Mouse (Mus musculus) lung, embryonic 15.5 days (tissue): ENCODE results near the gene Igfbp3. TPM values are rescaled to one million over a fixed set of nuclear protein-coding genes. Genes with fewer than 3 reads are reported as not detected.
"Not testable (repeated sequence)": the region's sequence is repeated elsewhere in the genome, so short reads cannot be mapped to it uniquely, and the experiment has no call there.

Experiments
- ATAC-seq: fragments of 200-750 bp; cut with Nextera tagmentation; 2 replicates; pipeline ENCODE4 v1.8.0; 2017; ENCODE audit warnings: moderate number of reproducible peaks, borderline replicate concordance; ENCODE audit not compliant: low FRiP score, low TSS enrichment; ENCODE audit errors: extremely low read depth
- H3K27ac ChIP-seq: fragments of 300-500 bp; sonication (generic); 2 replicates; pipeline ENCODE4 v1.5.1; 2015; ENCODE audit warnings: moderate library complexity, mild to moderate bottlenecking, inconsistent platforms
- H3K27me3 ChIP-seq: fragments of 300-500 bp; sonication (generic); 2 replicates; pipeline ENCODE4 v1.6.1; 2015; ENCODE audit warnings: inconsistent platforms
- H3K36me3 ChIP-seq: fragments of 300-500 bp; sonication (generic); 2 replicates; pipeline ENCODE4 v1.6.1; 2015; ENCODE audit warnings: inconsistent platforms
- H3K4me1 ChIP-seq: fragments of 300-500 bp; sonication (generic); 2 replicates; pipeline ENCODE4 v1.6.1; 2015; ENCODE audit warnings: inconsistent platforms
- H3K4me2 ChIP-seq: fragments of 300-500 bp; sonication (generic); 2 replicates; pipeline ENCODE4 v1.6.1; 2015; ENCODE audit warnings: inconsistent platforms, mild to moderate bottlenecking, moderate library complexity
- H3K4me3 ChIP-seq: fragments of 300-500 bp; sonication (generic); 2 replicates; pipeline ENCODE4 v1.5.1; 2015; ENCODE audit warnings: mild to moderate bottlenecking, inconsistent platforms
- H3K9ac ChIP-seq: fragments of 300-500 bp; sonication (generic); 2 replicates; pipeline ENCODE4 v1.6.1; 2015; ENCODE audit warnings: inconsistent platforms
- H3K9me3 ChIP-seq: fragments of 300-500 bp; sonication (generic); 2 replicates; pipeline ENCODE4 v1.6.1; 2016; ENCODE audit warnings: inconsistent platforms
- WGBS: fragments of 180-500 bp; shearing (Covaris S2); methylation state at CpG from one replicate; pipeline ENCODE4 v1.1.7; 2015; 5-methylcytosine and 5-hydroxymethylcytosine counted together
- polyA plus RNA-seq: library from polyadenylated mRNA; unstranded; fragments of >200 nt; fragmentation: Nextera tagmentation; extraction: Ambion mirVana; gene quantifications from 2 replicates; pipeline ENCODE4 v1.2.1, GENCODE M21; 2015

The Igfbp3 gene
- polyA plus RNA-seq, 1 experiment from 2014 or later = 15.9 TPM

- Histone ChIP-seq H3K4me1 (peaks cover 7% of the 10 kb centered on the region; the same call in 1 of the 2 replicates), H3K4me2 (no peak overlapping the region), H3K4me3 (no peak overlapping the region), H3K27ac (no peak overlapping the region), H3K27me3 (no peaks in the 10 kb centered on the region), H3K9ac (no peak overlapping the region), H3K9me3 (no peaks in the 10 kb centered on the region), H3K36me3 (no peaks in the 10 kb centered on the region)
- ATAC-seq = no peak
- WGBS = 44% methylated on average over 4 of the region's 4 CpGs
Observed at GRCm38 (mm10) chr11:7230000-7230399, 16.3 kb upstream of the Igfbp3 start.

GRCm38 (mm10) chr11:7228107-7228506 lies 14.4 kb upstream of the Igfbp3 start:
- ATAC-seq = no peak
- Histone ChIP-seq H3K9me3 (no peaks in the 10 kb centered on the region), H3K9ac (no peak overlapping the region), H3K4me3 (no peak overlapping the region), H3K4me2 (no peak overlapping the region), H3K27me3 (no peaks in the 10 kb centered on the region), H3K36me3 (no peaks in the 10 kb centered on the region), H3K4me1 (peaks cover 7% of the 10 kb centered on the region; the same call in 1 of the 2 replicates), H3K27ac (0 out of 2 replicates have a peak overlapping the region, but pooled peaks have one; percentile 41)
- WGBS = 49% methylated on average over 4 of the region's 4 CpGs

GRCm38 (mm10) chr11:7226810-7227550 lies 13.3 kb upstream of the Igfbp3 start:
- Histone ChIP-seq H3K4me2 (no peak overlapping the region), H3K9me3 (no peaks in the 10 kb centered on the region), H3K27me3 (no peaks in the 10 kb centered on the region), H3K4me3 (no peak overlapping the region), H3K4me1 (peaks cover 7% of the 10 kb centered on the region; the same call in 1 of the 2 replicates), H3K27ac (peak overlapping the region; percentile 73), H3K9ac (no peak overlapping the region), H3K36me3 (no peaks in the 10 kb centered on the region)
- peak; percentile 87 for ATAC-seq
- WGBS = 60% methylated on average over 7 of the region's 7 CpGs

GRCm38 (mm10) chr11:7226200-7226599 lies 12.5 kb upstream of the Igfbp3 start:
- no peak overlapping the region for H3K9ac ChIP-seq
- no peaks in the 10 kb centered on the region for H3K9me3 ChIP-seq
- ATAC-seq = no peak
- 62% methylated on average over 2 of the region's 2 CpGs for WGBS
- no peaks in the 10 kb centered on the region for H3K36me3 ChIP-seq
- peaks cover 7% of the 10 kb centered on the region; the same call in 1 of the 2 replicates for H3K4me1 ChIP-seq
- H3K27me3 ChIP-seq = no peaks in the 10 kb centered on the region
- H3K4me2 ChIP-seq = no peak overlapping the region
- H3K27ac ChIP-seq = peak overlapping the region; percentile 73; the same call in 1 of the 2 replicates
- no peak overlapping the region for H3K4me3 ChIP-seq

GRCm38 (mm10) chr11:7221826-7222225 lies 8.1 kb upstream of the Igfbp3 start:
- H3K9me3 ChIP-seq, H3K9ac ChIP-seq, H3K27ac ChIP-seq, H3K36me3 ChIP-seq, ATAC-seq, H3K27me3 ChIP-seq, H3K4me3 ChIP-seq, H3K4me2 ChIP-seq, H3K4me1 ChIP-seq: not testable (repeated sequence)
- WGBS = 67% methylated on average over 8 of the region's 8 CpGs

GRCm38 (mm10) chr11:7215703-7216102 lies 2.0 kb upstream of the Igfbp3 start:
- Histone ChIP-seq H3K4me3 (no peak overlapping the region), H3K4me1 (peaks cover 27% of the 10 kb centered on the region), H3K9me3 (no peaks in the 10 kb centered on the region), H3K36me3 (no peaks in the 10 kb centered on the region), H3K27ac (no peak overlapping the region), H3K9ac (no peak overlapping the region), H3K4me2 (no peak overlapping the region), H3K27me3 (peaks cover 38% of the 10 kb centered on the region)
- WGBS = 7% methylated on average over 8 of the region's 8 CpGs
- ATAC-seq = no peak

- ATAC-seq = no peak
- Histone ChIP-seq H3K9ac (no peak overlapping the region), H3K27ac (no peak overlapping the region)
Observed at GRCm38 (mm10) chr11:7214761-7215160, 1.0 kb upstream of the Igfbp3 start.

GRCm38 (mm10) chr11:7214342-7214660 lies 578 bp upstream of the Igfbp3 start:
- Histone ChIP-seq H3K4me1 (peaks cover 30% of the 10 kb centered on the region), H3K36me3 (no peaks in the 10 kb centered on the region), H3K9me3 (no peaks in the 10 kb centered on the region), H3K4me2 (peak overlapping the region; percentile 97), H3K9ac (no peak overlapping the region), H3K27me3 (peaks cover 38% of the 10 kb centered on the region), H3K4me3 (peak overlapping the region; percentile 57), H3K27ac (no peak overlapping the region)
- WGBS = 1% methylated on average over 12 of the region's 12 CpGs
- no peak for ATAC-seq

More at GRCm38 (mm10) chr11:7214761-7215160, 1.0 kb upstream of the Igfbp3 start:
- no peaks in the 10 kb centered on the region for H3K9me3 ChIP-seq
- H3K36me3 ChIP-seq = no peaks in the 10 kb centered on the region
- no peak overlapping the region for H3K4me3 ChIP-seq
- peak overlapping the region; percentile 97 for H3K4me2 ChIP-seq
- peaks cover 30% of the 10 kb centered on the region for H3K4me1 ChIP-seq
- WGBS = 3% methylated on average over 14 of the region's 14 CpGs
- H3K27me3 ChIP-seq = peaks cover 38% of the 10 kb centered on the region

GRCm38 (mm10) chr11:7213161-7213500 lies 592 bp downstream of the Igfbp3 start:
- peak overlapping the region; percentile 57 for H3K4me3 ChIP-seq
- WGBS = 2% methylated on average over 19 of the region's 19 CpGs
- no peak for ATAC-seq
- H3K4me1 ChIP-seq = peaks cover 30% of the 10 kb centered on the region
- H3K4me2 ChIP-seq = peak overlapping the region; percentile 97
- H3K9me3 ChIP-seq = no peaks in the 10 kb centered on the region
- H3K9ac ChIP-seq = 0 out of 2 replicates have a peak overlapping the region, but pooled peaks have one; percentile 29
- no peak overlapping the region for H3K27ac ChIP-seq
- peaks cover 38% of the 10 kb centered on the region for H3K27me3 ChIP-seq
- no peaks in the 10 kb centered on the region for H3K36me3 ChIP-seq

GRCm38 (mm10) chr11:7212126-7212798 lies 1.5 kb downstream of the Igfbp3 start:
- ATAC-seq = no peak
- Histone ChIP-seq H3K9me3 (no peaks in the 10 kb centered on the region), H3K4me2 (peak overlapping the region; percentile 97), H3K27ac (no peak overlapping the region), H3K9ac (no peak overlapping the region), H3K36me3 (no peaks in the 10 kb centered on the region), H3K27me3 (peaks cover 38% of the 10 kb centered on the region), H3K4me1 (peaks cover 30% of the 10 kb centered on the region), H3K4me3 (peak overlapping the region; percentile 57)
- 19% methylated on average over 17 of the region's 17 CpGs for WGBS

GRCm38 (mm10) chr11:7211211-7211610 lies 2.5 kb downstream of the Igfbp3 start:
- peaks cover 30% of the 10 kb centered on the region for H3K4me1 ChIP-seq
- H3K9me3 ChIP-seq = no peaks in the 10 kb centered on the region
- peak overlapping the region; percentile 9; the same call in 1 of the 2 replicates for H3K4me2 ChIP-seq
- no peak overlapping the region for H3K27ac ChIP-seq
- H3K36me3 ChIP-seq = no peaks in the 10 kb centered on the region
- no peak for ATAC-seq
- H3K9ac ChIP-seq = no peak overlapping the region
- H3K4me3 ChIP-seq = no peak overlapping the region
- H3K27me3 ChIP-seq = peaks cover 38% of the 10 kb centered on the region
- 15% methylated on average over 9 of the region's 9 CpGs for WGBS

GRCm38 (mm10) chr11:7210343-7210742 lies 3.4 kb downstream of the Igfbp3 start:
- no peak overlapping the region for H3K9ac ChIP-seq
- H3K27ac ChIP-seq = no peak overlapping the region
- H3K9me3 ChIP-seq = no peaks in the 10 kb centered on the region
- no peaks in the 10 kb centered on the region for H3K36me3 ChIP-seq
- peaks cover 35% of the 10 kb centered on the region for H3K27me3 ChIP-seq
- H3K4me3 ChIP-seq = no peak overlapping the region
- no peak overlapping the region for H3K4me2 ChIP-seq
- WGBS = 13% methylated on average over 6 of the region's 6 CpGs
- ATAC-seq = no peak
- peaks cover 30% of the 10 kb centered on the region for H3K4me1 ChIP-seq
